Mouse (Mus musculus) lung, postnatal 36 days (tissue): ENCODE data around the gene Gsdma3.
"Not testable (repeated sequence)": the region's sequence is repeated elsewhere in the genome, so short reads cannot be mapped to it uniquely, and the experiment has no call there.

Source experiments
- DNase-seq: peaks from one replicate; pipeline ENCODE4 v3.0.0; 2022; ENCODE audit warnings: mixed read lengths

The Gsdma3 gene

DNA sequence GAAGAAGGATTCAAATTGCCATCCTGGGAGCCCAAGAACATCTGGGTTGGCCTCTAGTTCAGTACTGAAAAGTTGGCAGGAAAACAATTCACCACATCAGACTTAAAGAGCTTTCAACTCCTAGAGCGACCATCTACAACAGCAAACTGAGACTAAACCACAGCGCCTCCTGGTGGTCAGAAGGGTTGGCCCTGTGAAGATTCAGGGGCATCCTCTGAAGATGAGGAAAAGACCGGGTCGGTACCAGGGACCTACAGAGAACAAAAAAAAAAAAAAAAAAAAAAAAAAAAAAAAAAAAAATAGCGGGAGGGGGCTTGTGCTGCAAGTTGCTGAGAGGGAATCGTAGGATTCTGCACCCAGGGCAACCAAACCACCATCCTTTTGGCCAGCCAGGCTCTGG is 28.8 kb upstream of the Gsdma3 start:
- DNase-seq: peak; percentile 79

DNA sequence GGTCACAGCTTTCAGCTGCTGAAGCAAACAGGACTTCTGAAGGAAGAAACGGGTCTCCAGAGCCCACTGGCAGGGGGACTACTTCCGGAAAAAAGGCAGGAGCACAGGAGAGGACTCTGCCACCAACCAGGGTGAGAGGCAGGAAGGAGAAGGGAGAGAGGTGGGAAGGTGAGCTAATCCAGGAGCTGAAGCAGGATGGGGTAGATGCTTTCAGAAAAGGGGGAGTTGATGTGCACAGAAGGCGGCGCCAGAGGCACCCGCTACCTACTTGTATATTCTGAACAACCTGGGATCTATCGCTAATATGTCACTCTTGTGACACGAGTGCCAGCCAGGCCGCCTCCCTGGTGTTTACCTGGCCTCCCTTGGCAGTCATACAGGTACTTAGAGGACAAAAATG is 28.2 kb upstream of the Gsdma3 start, which contains the start of gene Lrrc3c:
Gene Lrrc3c (plus strand): TSS at position 301 of the 400 bp plus-strand sequence.
- peak; percentile 25 for DNase-seq

DNA sequence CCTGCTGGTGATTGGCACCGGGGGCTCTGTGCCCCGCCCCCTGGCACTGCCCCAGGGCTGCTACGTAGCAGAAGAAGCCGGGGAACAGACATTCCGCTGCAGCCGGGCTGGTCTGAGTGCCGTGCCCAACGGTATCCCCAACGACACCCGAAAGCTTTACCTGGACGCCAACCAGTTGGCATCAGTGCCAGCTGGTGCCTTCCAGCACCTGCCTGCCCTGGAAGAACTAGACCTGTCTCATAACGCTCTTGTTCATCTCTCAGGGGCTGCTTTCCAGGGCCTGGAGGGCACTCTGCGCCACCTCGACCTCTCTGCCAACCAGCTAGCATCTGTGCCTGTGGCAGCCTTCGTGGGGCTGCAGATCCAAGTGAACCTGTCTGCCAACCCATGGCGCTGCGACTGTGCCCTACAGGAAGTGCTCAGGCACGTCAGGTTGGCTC is 27.3 kb upstream of the Gsdma3 start:
- peak; percentile 32 for DNase-seq

DNA sequence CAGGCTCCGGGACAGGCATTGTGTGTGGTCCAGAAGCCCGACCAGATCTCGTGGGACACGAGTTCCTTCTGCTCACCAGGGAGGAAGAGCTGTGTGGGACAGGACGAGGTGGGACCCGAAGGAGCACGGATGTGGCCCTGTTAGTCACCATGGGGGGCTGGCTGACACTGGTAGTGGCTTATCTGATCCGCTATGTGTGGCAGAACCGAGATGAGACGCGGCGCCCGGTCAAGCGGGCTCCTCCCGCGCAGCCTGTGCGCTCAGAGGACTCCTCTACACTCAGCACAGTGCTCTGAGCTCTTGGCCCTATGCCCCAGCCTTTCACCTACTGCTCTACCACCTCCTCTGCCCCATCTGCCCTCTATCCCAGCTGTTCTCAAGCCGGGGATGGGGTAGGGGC is 26.9 kb upstream of the Gsdma3 start:
- no peak for DNase-seq

DNA sequence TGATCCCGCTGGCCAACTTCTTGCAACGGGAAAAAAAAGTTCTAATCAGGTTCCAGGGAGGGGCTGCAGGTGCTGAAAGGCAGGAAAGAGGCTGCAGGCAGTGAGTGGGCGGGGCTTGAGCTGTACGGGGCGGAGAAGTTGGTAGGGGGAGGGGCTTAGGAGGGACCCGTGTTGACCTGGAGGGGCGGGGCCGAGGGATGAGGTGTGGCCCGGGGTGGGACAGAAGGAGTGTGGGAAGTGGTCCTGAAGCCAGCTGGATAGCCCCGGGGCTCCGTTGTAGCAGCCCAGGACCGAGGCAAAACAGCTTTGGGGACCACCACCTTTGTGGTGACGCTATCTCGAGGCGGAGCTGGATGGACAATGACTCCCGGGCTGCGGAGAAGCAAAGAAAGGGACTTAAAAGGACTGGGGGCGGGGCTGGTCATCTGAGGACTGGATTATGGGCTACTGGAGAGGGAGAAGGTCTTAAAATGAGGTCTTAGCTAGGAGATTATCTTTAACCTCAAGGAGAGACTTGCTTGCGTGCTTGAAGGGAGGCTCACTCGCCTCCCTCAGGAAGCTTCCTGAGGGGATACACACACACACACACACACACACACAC is 24.0 kb upstream of the Gsdma3 start:
- DNase-seq: peak; percentile 50

DNA sequence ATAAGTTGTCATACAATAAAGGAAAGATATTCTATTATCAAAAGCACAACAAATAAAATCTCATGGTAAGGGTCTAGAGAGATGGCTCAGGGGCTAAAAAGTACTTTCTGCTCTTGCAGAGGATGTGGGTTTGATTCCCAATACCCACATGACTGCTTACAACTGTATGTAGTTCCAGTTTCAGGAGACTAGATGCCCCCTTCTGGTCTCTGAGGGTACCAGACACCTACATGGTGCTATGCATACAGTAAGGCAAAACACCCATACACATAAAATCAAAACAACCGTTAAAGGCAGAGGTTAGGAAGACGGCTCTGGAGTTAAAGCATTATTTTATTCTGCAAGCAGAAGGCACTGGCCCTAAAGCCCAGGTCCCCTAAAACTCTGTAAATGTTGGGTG is 22.2 kb upstream of the Gsdma3 start:
- DNase-seq: no peak

DNA sequence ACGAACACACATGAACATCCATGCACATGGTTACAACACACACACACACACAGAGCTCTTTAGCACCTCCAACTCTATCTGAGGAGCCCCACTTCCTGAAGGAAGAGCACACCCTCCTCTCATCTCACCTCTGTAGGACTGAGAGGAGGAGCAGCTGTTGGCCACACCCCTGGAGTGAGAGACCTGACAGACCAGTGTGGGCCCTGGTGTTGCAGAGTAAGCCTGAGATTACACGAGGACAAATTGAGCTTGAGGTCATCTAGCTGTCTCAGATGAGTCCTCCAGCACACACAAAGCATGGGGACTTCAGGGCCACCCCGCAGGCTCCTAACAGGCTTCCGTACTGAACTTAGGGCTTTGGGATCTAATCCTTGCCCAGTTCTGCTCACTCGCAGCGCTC is 21.2 kb upstream of the Gsdma3 start:
- not testable (repeated sequence) for DNase-seq

DNA sequence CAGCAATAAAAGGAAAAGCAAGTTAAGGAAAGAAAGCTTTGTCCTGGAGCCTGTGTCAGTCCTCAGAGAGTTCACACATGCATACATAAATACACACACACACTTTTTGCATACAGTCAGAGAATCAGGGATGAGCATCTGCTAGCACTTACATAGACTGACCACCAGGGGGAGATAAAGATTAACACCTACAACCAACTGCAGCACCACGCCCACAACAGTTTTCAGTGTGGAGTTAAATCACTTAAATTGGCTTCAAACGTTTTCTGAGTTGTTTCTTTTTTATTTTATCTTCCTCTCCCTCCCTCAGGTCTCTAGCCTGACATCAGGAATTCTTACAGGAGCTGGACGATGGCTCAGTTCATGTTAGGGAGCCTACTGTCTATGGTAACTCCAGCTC is 19.4 kb upstream of the Gsdma3 start:
- peak; percentile 74 for DNase-seq

DNA sequence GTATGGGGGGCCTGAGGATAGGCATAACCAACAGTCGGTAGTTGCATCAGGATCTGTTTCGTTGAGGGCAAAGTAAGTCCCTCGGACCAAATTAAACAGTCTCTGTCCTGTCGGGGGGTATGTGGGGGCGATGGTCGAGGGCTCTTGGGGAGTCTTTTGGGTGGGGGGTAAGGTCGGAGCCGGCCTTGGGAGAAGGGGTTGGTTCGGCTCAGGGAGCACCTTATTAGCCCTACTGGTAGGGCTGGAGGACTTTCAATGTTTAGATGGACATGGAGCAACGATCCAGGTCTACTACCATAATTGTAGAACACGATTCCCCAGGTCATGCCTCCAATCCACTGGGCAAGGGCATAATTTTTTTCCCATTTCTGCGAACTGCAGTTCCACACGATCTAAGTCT is 5.4 kb upstream of the Gsdma3 start:
- DNase-seq: no peak

DNA sequence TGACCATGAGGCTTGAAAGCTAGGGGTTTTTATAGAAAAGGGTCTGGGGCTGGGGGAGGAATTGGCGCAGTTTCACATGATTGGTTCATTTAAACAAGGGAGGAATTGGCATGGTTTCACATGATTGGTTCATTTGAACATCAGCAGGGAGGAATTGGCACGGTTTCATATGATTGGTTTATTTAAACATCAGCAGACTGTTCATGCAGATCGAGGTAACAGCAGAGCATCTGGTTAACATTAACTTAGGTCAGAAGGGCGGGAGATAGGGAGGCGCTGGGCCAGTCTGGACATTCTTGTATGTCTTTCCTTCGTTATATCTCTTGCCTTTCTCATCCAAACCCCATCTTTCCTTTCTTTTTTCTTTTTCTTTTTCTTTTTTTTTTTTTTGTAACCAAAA is 2.2 kb upstream of the Gsdma3 start:
- DNase-seq: not testable (repeated sequence)

DNA sequence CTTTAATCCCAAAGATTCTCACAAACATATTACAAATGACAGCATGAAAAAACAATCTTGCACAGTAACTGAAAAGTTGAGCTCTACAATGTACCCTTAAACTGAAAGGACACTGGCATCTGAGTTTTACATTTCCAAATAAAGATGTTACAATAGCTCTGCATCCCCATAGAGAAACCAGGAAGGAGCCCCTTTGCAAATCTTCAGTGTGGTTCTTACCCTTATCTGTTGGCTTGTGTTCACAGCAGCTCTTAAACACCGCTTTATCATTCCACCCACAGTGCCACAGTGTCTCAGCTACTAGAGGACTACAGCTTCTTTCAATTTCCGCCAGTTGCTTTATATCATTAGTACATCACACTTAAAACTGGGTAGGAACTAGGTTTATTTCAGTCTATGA is 1.8 kb upstream of the Gsdma3 start:
- not testable (repeated sequence) for DNase-seq

DNA sequence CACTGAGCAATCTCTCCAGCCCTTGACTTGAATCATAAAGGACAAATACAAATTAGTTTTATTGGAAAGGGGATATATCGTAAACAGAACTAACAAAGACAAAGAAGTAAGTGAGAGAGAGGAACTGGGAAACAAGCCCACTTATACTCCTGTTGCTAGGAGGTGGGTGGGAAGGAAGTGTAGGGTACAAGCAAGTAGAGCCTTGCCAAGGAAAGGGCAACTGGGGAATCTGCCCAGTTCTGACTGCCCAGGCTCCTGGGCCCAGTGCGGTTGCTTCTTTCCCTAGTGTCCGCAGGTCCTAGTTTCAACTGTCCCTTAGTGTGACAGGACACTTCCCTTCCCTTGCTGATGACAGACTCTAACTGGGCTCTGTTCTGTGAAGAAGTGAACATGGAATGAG is 2.5 kb downstream of the Gsdma3 start:
- DNase-seq: no peak

DNA sequence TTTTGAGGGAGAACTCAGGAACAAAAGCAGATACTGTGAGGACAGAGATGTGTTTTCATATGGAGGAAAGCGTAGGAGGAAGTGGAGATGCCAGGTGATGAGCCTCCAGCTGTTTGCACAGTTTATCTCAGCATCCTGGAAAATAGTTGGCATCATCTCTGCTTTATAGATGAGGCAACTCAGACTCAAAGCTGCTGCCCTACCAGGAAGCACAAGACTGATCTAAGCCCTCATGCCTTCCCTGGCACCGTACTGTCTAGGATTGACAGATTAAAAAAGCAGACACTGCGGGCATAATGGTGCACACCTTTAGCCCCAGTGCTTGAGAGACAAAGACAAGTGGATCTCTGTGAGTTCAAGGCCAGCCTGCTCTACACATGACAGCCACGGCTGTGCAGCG is 4.5 kb downstream of the Gsdma3 start:
- no peak for DNase-seq

DNA sequence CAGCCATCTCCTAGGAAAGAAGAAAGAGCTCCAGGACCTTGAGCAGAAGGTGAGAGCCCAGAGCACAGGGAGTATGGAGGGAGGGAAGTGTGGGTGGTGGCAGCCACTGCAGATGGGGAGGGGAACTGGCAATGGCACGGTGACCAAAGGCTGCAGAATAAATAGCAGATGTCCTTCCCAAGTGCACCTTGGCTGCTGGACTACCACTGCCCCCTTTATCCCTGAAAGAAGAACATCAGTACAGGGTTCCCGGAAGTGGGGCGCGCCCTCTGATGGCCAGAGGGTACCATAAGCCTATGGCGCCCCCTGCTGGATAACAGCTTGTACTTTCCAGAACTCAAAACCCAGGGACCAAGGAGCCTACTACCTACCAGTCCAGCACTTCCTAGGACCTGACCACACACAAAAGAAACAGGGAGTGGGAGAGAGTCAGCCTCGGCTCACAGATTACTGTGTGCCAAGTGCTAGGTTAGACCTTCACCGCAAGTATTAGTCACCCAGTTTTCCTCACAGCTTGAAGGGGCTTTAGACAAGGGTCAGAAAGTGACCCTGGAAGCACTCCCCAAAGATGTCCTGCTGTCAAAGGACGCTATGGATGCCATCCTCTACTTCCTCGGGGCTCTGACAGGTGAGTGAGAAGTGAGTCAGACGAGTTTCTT is 9.3 kb downstream of the Gsdma3 start:
- DNase-seq: peak; percentile 36

DNA sequence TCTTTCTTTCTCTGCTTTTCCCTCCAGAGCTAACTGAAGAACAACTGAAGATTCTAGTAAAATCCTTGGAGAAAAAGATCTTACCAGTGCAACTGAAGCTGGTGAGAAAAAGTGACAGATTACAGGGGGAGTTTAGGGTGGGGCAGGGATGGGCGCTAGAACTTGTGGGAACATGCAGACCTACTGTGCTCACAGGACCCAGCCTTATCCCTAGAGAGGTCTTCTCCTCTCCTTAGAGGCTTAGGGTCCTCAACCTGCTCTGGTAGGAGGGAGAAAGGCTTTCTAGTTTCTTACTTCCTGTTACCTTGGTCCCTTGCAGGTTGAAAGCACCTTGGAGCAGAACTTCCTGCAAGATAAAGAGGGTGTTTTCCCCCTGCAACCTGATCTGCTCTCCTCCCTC is 11.3 kb downstream of the Gsdma3 start:
- DNase-seq: no peak

DNA sequence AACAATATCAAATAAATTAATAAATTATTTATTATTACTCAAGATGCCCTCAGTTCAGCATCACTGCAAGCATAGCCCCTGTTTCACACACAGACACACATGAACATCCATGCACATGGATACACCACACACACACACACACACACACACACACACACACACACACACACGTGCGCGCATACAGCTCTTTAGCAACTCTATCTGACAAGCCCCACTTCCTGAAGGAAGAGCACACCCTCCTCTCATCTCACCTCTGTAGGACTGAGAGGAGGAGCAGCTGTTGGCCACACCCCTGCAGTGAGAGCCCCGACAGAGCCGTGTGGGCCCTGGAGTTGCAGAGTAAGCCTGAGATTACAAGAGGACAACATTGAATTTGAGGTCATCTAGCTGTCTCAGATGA is 13.9 kb downstream of the Gsdma3 start:
- DNase-seq: no peak

DNA sequence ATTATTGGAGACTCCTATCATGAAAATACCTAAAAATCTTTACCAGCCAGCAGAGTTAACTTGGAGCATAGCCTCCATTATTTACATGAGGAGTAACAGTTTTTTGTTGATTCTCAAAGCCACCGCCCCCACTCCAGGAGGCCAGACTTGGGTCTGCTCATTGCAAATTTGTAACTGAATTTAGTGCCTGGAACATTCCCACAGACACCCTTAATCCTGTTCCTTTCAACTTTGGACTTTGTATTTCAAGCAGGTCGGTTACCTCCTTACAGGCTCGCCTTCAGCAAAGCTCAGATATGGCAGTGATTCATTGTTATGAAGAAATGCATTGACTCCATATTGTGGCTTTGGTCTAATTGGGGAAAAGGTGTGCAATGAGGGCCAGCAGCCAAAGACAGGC is 18.6 kb downstream of the Gsdma3 start:
- DNase-seq: no peak

DNA sequence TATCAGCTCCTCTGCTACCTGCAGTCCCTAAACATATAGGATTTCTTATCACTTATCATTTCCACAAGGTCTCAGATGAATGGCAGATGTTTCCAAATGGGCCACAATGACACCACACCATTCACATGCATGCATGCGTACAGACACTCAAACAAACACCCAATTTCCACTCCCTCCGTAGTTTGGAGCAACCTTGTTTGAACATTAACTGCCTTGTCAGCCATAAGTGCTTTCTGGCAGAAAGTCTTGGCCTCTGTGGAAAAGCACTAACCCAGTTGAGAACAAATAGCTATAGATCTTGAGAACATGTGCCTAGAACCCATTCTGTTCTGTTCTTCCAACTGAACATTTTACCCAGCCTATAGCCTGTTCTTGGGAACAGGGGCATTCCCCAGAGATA is 19.8 kb downstream of the Gsdma3 start:
- DNase-seq: no peak

DNA sequence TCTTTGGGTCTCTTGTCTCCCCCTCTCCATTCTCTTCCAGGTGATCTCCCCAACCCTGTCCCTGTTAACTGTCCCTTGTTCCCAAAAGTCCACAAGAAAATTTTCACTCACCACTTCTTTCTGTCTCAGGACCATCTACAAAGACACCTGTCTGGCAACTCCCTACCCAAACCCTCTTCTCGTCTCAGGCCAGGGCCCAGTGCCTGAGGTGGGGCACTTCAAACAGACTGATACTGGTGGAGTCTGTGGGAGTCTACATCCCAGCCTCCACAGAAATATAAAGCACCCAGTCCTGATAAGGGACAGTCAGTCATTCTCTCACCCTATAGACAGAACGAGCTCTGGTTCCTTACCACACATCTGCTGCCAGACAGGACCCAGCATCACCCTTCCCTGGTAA is 20.3 kb downstream of the Gsdma3 start, which contains the start of gene Gsdma2:
Gene Gsdma2 (plus strand): TSS at position 301 of the 400 bp plus-strand sequence.
- no peak for DNase-seq

DNA sequence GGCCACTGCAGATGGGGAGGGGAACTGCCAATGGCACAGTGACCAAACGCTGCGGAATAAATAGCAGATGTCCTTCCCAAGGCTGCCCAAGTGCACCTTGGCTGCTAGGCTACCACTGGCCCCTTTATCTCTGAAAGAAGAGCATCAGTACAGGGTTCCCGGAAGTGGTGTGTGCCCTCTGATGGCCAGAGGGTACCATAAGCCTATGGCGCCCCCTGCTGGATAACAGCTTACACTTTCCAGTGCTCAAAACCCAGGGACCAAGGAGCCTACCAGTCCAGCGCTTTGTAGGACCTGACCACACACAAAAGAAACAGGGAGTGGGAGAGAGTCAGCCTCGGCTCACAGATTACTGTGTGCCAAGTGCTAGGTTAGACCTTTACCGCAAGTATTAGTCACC is 28.9 kb downstream of the Gsdma3 start:
- DNase-seq: peak; percentile 72

DNA sequence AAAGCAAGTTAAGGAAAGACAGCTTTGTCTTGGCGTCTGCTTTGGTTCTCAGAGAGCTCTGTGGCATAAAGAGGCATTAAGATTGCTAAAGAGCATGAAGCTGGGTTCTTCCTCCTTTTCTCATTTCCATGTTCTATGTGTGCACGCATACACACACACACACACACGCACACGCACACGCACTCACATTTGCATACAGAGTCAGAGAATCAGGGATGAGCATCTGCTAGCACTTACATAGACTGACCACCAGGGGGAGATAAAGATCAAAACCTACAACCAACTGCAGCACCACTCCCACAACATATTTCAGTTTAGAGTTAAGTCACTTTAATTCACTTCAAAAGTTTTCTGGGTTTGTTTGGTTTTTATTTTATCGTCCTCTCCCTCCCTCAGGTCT is 34.4 kb downstream of the Gsdma3 start:
- DNase-seq: peak; percentile 67

DNA sequence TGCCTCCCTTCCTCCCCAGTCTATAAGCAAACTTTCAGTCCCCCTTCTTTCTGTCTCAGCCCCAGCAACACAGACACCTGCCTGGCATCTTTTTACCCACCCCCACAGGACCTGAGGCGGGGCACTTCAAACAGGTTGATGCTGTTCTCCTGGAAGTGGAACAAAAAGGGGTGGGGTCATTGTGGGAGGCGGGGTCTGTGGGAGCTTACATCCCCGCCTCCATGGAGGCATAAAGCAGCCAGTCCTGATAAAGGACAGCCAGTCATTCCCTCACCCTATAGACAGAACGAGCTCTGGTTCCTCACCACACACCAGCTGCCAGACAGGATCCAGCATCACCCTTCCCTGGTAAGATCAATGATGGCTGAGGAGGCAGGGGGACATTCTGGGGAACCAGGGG is 37.9 kb downstream of the Gsdma3 start, which contains the start of gene Gsdma:
Gene Gsdma (plus strand): TSS at position 261 of the 400 bp plus-strand sequence.
- no peak for DNase-seq

DNA sequence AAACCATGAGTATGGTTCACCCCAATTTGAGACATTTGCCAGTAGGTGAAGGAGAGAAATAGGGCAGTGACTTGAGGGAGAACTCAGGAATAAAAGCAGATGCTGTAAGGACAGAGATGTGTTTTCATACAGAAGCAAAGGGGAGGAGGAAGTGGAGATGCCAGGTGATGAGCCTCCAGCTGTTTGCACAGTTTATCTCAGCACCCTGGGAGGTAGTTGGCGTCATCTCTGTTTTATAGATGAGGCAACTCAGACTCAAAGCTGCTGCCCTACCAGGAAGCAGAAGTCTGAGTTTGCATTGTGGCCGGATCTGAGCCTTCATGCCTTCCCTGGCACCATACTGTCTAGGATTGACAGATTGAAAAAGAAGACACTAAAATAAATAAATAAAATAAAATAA is 42.8 kb downstream of the Gsdma3 start:
- no peak for DNase-seq

DNA sequence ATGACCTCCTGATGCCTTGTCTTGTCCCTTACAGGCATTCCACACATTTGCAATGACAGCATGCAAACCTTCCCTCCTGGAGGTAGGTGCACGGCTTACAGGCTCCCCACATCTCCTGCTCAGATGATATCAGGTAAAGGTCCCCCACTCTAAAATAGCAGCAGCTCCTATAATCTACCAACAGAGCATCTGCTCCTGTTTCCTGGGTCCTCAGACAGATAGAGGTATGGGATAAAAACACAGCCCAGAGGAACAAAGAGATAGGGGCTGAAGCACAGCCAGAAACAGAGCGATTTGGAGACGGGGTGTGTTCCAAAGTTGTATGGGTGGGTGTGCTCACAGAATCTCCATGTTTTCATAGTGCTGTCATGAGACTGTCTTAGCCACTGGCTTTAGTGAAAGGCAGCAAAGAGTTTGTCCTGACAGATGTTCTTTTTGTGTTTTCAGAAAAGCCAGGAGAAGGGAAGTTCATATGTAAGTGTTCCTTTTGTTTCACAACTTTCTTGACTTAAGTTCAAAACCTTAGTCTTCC is 45.2 kb downstream of the Gsdma3 start:
- DNase-seq: no peak
